Mouse (Mus musculus) midbrain, embryonic 13.5 days (tissue): ENCODE data around the gene Prmt2. TPM values are rescaled to one million over a fixed set of nuclear protein-coding genes. Genes with fewer than 3 reads are reported as not detected.

ENCODE experiments used
- ATAC-seq: fragments of 200-750 bp; cut with Nextera tagmentation; 2 replicates; pipeline ENCODE4 v1.8.0; 2017; ENCODE audit warnings: mild to moderate bottlenecking, moderate TSS enrichment, moderate library complexity
- H3K27ac ChIP-seq: fragments of 300-500 bp; sonication (generic); 2 replicates; pipeline ENCODE4 v1.5.1; 2015; ENCODE audit warnings: inconsistent platforms, mild to moderate bottlenecking, moderate library complexity
- H3K27me3 ChIP-seq: fragments of 300-500 bp; sonication (generic); 2 replicates; pipeline ENCODE4 v1.6.1; 2015; ENCODE audit warnings: mild to moderate bottlenecking, inconsistent platforms
- H3K36me3 ChIP-seq: fragments of 300-500 bp; sonication (generic); 2 replicates; pipeline ENCODE4 v1.6.1; 2015; ENCODE audit warnings: mild to moderate bottlenecking, inconsistent platforms
- H3K4me1 ChIP-seq: fragments of 300-500 bp; sonication (generic); replicated peaks from 2 replicates; pipeline ENCODE4 v1.6.1; 2015; ENCODE audit warnings: inconsistent platforms
- H3K4me2 ChIP-seq: fragments of 300-500 bp; sonication (generic); replicated peaks from 2 replicates; pipeline ENCODE4 v1.6.1; 2015; ENCODE audit warnings: moderate library complexity, mild to moderate bottlenecking, inconsistent platforms
- H3K4me3 ChIP-seq: fragments of 300-500 bp; sonication (generic); replicated peaks from 2 replicates; pipeline ENCODE4 v1.5.1; 2015; ENCODE audit warnings: mild to moderate bottlenecking, inconsistent platforms
- H3K9ac ChIP-seq: fragments of 300-500 bp; sonication (generic); replicated peaks from 2 replicates; pipeline ENCODE4 v1.6.1; 2015; ENCODE audit warnings: mild to moderate bottlenecking, inconsistent platforms
- H3K9me3 ChIP-seq: fragments of 300-500 bp; sonication (generic); 2 replicates; pipeline ENCODE4 v1.6.1; 2016; ENCODE audit warnings: mild to moderate bottlenecking, inconsistent platforms
- whole genome bisulfite sequencing: fragments of 180-500 bp; shearing (Covaris S2); methylation state at CpG from one replicate; pipeline ENCODE4 v1.1.7; 2015; 5-methylcytosine and 5-hydroxymethylcytosine counted together
- polyA plus RNA-seq: library from polyadenylated mRNA; unstranded; fragments of >200 nt; fragmentation: Nextera tagmentation; extraction: Ambion mirVana; gene quantifications from 2 replicates; pipeline ENCODE4 v1.2.1, GENCODE M21; 2015

Gene Prmt2
- polyA plus RNA-seq, 1 experiment from 2014 or later = 270 TPM

DNA sequence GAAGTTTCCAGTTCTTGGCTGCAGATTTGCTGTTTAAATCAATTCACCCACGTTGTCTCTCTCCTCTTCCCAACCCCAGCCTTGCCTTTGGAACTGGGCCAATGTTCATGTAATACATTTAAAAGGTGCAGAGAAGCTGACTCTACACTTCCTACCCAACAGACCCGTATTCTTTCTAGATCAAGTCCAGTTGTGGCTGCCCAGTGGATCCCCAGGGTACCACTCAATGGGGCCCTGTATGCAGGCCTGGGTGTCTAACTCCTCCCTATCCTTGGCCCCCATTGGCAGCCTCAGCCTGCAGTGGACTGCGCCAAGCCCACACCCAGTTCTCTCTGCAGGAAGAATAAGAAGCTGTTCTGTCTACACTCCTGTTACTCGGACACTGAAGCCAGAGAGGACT is 15.9 kb upstream of the Prmt2 start, which contains the start of gene S100b:
Gene S100b, plus strand, starts transcription at position 318 of the 400 bp plus-strand sequence.
- Histone ChIP-seq H3K4me1 (no peaks in the 10 kb centered on the region), H3K4me2 (no peak within 1 kb of the TSS), H3K27me3 (no peaks in the 10 kb centered on the region), H3K9ac (no peak within 1 kb of the TSS), H3K9me3 (no peaks in the 10 kb centered on the region), H3K36me3 (no peaks in the 10 kb centered on the region), H3K4me3 (no peak within 1 kb of the TSS), H3K27ac (no peak within 1 kb of the TSS)
- WGBS = 70% methylated on average over 4 of the region's 4 CpGs
- 0 out of 2 replicates have a peak, but pooled peaks have one; percentile 27 for ATAC-seq

DNA sequence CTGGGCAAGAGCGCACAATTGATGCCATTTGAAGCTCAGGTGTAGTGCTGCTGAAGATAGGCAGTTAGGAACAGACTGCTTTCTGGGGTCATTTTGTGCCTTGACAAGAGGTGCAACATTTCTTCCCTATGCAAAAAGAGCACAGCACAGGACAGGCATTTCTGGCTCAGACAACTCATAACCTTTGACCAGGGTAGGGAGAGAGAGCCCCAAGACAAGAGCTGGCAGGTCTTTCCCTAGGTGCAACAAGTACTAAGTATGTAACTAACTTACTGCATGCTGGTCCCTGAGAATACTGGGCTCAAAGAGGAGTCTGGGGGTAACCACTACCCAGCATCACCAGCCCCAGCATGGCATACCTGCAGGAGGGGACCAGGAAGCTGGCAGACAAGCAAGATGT is 15.4 kb upstream of the Prmt2 start:
- H3K4me1 ChIP-seq = 0 out of 2 replicates have a peak, but pooled peaks cover 2% of the 10 kb centered on the region
- H3K27me3 ChIP-seq = no peaks in the 10 kb centered on the region
- H3K36me3 ChIP-seq = no peaks in the 10 kb centered on the region
- WGBS = 100% methylated on average over 1 of the region's 1 CpGs
- H3K4me2 ChIP-seq = no peak overlapping the region
- no peak overlapping the region for H3K4me3 ChIP-seq
- no peak overlapping the region for H3K27ac ChIP-seq
- H3K9me3 ChIP-seq = no peaks in the 10 kb centered on the region
- H3K9ac ChIP-seq = no peak overlapping the region
- no peak for ATAC-seq

- Histone ChIP-seq H3K9me3 (no peaks in the 10 kb centered on the region), H3K27me3 (no peaks in the 10 kb centered on the region), H3K4me2 (no peak overlapping the region), H3K4me3 (no peak overlapping the region), H3K36me3 (no peaks in the 10 kb centered on the region), H3K4me1 (0 out of 2 replicates have a peak, but pooled peaks cover 2% of the 10 kb centered on the region), H3K9ac (no peak overlapping the region), H3K27ac (no peak overlapping the region)
- ATAC-seq = no peak
- WGBS = 71% methylated on average over 7 of the region's 7 CpGs
These were observed 13.2 kb upstream of the Prmt2 start for GRCm38 (mm10) chr10:76250870-76251269.

GRCm38 (mm10) chr10:76248647-76248968 is 10.9 kb upstream of the Prmt2 start:
- Histone ChIP-seq H3K4me3 (no peak overlapping the region), H3K4me2 (no peak overlapping the region), H3K27ac (no peak overlapping the region), H3K27me3 (no peaks in the 10 kb centered on the region), H3K9me3 (no peaks in the 10 kb centered on the region), H3K4me1 (0 out of 2 replicates have a peak, but pooled peaks cover 2% of the 10 kb centered on the region), H3K36me3 (no peaks in the 10 kb centered on the region), H3K9ac (no peak overlapping the region)
- no peak for ATAC-seq
- WGBS = 64% methylated on average over 5 of the region's 5 CpGs

- Histone ChIP-seq H3K9me3 (no peaks in the 10 kb centered on the region), H3K27ac (no peak overlapping the region), H3K27me3 (no peaks in the 10 kb centered on the region), H3K36me3 (no peaks in the 10 kb centered on the region), H3K4me3 (no peak overlapping the region), H3K4me1 (0 out of 2 replicates have a peak, but pooled peaks cover 2% of the 10 kb centered on the region), H3K4me2 (no peak overlapping the region), H3K9ac (no peak overlapping the region)
- no peak for ATAC-seq
- WGBS = 35% methylated on average over 21 of the region's 21 CpGs
These were observed 10.4 kb upstream of the Prmt2 start for GRCm38 (mm10) chr10:76247960-76248646.

GRCm38 (mm10) chr10:76246601-76247000 is 8.9 kb upstream of the Prmt2 start:
- 59% methylated on average over 4 of the region's 4 CpGs for WGBS
- Histone ChIP-seq H3K9me3 (no peaks in the 10 kb centered on the region), H3K27ac (no peak overlapping the region)

GRCm38 (mm10) chr10:76245106-76245505 is 7.4 kb upstream of the Prmt2 start:
- H3K27ac ChIP-seq = no peak overlapping the region

More at GRCm38 (mm10) chr10:76246601-76247000, 8.9 kb upstream of the Prmt2 start:
- no peak overlapping the region for H3K4me2 ChIP-seq
- no peak overlapping the region for H3K9ac ChIP-seq
- ATAC-seq = no peak
- no peak overlapping the region for H3K4me3 ChIP-seq
- H3K27me3 ChIP-seq = no peaks in the 10 kb centered on the region
- 0 out of 2 replicates have a peak, but pooled peaks cover 2% of the 10 kb centered on the region for H3K4me1 ChIP-seq
- H3K36me3 ChIP-seq = no peaks in the 10 kb centered on the region

GRCm38 (mm10) chr10:76239401-76239800 is 1.7 kb upstream of the Prmt2 start:
- H3K4me3 ChIP-seq = no peak overlapping the region
- H3K4me2 ChIP-seq = no peak overlapping the region
- WGBS = 78% methylated on average over 4 of the region's 4 CpGs
- no peak overlapping the region for H3K9ac ChIP-seq
- H3K4me1 ChIP-seq = peaks cover 24% of the 10 kb centered on the region
- H3K9me3 ChIP-seq = no peaks in the 10 kb centered on the region
- peaks cover 5% of the 10 kb centered on the region for H3K36me3 ChIP-seq
- ATAC-seq = no peak
- H3K27ac ChIP-seq = no peak overlapping the region
- H3K27me3 ChIP-seq = no peaks in the 10 kb centered on the region

More at GRCm38 (mm10) chr10:76245106-76245505, 7.4 kb upstream of the Prmt2 start:
- WGBS = 73% methylated on average over 2 of the region's 2 CpGs
- Histone ChIP-seq H3K4me2 (no peak overlapping the region), H3K9me3 (no peaks in the 10 kb centered on the region), H3K9ac (no peak overlapping the region), H3K36me3 (no peaks in the 10 kb centered on the region), H3K27me3 (no peaks in the 10 kb centered on the region), H3K4me1 (0 out of 2 replicates have a peak, but pooled peaks cover 2% of the 10 kb centered on the region), H3K4me3 (no peak overlapping the region)
- no peak for ATAC-seq

DNA sequence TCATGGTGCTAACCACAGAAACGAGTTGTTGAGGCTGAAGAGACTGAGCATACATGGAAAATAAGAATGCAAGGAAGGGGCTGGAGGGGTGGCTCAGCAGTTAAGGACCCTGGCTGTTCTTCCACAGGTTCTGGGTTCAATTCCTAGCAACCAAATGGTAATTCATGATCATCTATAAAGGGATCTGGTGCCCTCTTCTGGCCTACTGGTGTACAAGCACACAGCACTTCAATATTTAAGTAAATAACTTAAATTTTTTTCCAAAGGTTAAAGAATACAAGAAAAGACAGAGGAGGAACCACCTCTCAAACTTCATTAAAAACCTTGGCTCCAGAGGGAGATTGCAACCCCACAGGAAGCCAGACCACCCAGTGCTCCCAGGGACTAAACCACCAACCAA is 8.0 kb downstream of the Prmt2 start:
- H3K4me2 ChIP-seq = no peak overlapping the region
- 83% methylated on average over 1 of the region's 1 CpGs for WGBS
- peaks cover 28% of the 10 kb centered on the region for H3K36me3 ChIP-seq
- peaks cover 7% of the 10 kb centered on the region; the same call in 1 of the 2 replicates for H3K4me1 ChIP-seq
- no peak overlapping the region for H3K9ac ChIP-seq
- H3K27ac ChIP-seq = no peak overlapping the region
- no peaks in the 10 kb centered on the region for H3K9me3 ChIP-seq
- H3K4me3 ChIP-seq = no peak overlapping the region
- no peak for ATAC-seq
- no peaks in the 10 kb centered on the region for H3K27me3 ChIP-seq

DNA sequence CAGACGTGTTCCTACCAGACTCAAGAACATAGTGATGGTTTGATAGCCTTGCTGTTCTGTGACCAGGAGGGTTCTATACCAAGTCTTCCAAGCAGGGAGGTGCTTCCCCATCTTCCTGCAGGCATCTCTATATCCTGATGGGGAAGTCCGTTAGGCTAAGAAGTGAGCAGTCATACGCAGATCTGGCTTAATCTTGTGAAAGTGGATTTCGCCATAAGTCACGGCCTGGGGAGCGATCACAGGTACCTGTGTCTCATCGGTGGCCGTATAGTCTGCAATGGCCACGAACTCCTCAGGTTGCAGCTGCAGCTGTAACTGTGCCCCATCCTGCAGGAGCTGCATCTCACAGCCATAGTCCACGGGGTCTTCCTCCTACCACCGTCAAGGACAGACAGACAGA is 11.7 kb downstream of the Prmt2 start:
- Histone ChIP-seq H3K4me3 (no peak overlapping the region), H3K36me3 (peaks cover 64% of the 10 kb centered on the region), H3K9me3 (no peaks in the 10 kb centered on the region), H3K4me1 (no peaks in the 10 kb centered on the region), H3K9ac (no peak overlapping the region), H3K27ac (no peak overlapping the region), H3K27me3 (no peaks in the 10 kb centered on the region), H3K4me2 (no peak overlapping the region)
- WGBS = 92% methylated on average over 11 of the region's 11 CpGs
- ATAC-seq = no peak

DNA sequence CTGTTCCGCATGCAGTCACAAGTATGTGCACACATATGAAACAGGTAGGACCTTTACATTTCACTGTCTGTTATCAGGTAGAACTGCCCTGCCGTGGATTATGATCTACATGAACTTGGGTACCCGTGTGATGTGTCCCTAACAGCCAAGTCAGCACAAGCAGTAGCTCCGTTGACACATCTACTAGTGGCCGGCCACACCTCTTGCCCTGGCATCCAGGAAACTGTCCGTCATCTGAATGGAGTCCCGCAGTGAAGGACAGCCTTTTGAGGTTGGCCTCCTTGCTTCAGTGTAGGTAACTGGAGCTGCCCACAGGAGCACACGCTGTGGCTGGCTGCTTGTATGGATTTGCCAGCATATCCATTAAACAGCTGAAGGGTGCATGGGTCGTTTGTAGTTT is 19.4 kb downstream of the Prmt2 start:
- no peak for ATAC-seq
- no peak overlapping the region for H3K9ac ChIP-seq
- no peak overlapping the region for H3K4me3 ChIP-seq
- H3K4me1 ChIP-seq = no peaks in the 10 kb centered on the region
- WGBS = 89% methylated on average over 9 of the region's 9 CpGs
- peaks cover 99% of the 10 kb centered on the region for H3K36me3 ChIP-seq
- H3K27ac ChIP-seq = no peak overlapping the region
- peaks cover 15% of the 10 kb centered on the region for H3K9me3 ChIP-seq
- H3K27me3 ChIP-seq = no peaks in the 10 kb centered on the region
- no peak overlapping the region for H3K4me2 ChIP-seq

- no peak for ATAC-seq
- H3K9ac ChIP-seq = no peak overlapping the region
- H3K36me3 ChIP-seq = peaks cover 99% of the 10 kb centered on the region
- H3K27ac ChIP-seq = no peak overlapping the region
- no peak overlapping the region for H3K4me2 ChIP-seq
- peaks cover 15% of the 10 kb centered on the region for H3K9me3 ChIP-seq
- H3K4me1 ChIP-seq = no peaks in the 10 kb centered on the region
- H3K4me3 ChIP-seq = no peak overlapping the region
- WGBS = 97% methylated on average over 17 of the region's 17 CpGs
- H3K27me3 ChIP-seq = no peaks in the 10 kb centered on the region
These were observed 20.6 kb downstream of the Prmt2 start for GRCm38 (mm10) chr10:76217056-76217455.

DNA sequence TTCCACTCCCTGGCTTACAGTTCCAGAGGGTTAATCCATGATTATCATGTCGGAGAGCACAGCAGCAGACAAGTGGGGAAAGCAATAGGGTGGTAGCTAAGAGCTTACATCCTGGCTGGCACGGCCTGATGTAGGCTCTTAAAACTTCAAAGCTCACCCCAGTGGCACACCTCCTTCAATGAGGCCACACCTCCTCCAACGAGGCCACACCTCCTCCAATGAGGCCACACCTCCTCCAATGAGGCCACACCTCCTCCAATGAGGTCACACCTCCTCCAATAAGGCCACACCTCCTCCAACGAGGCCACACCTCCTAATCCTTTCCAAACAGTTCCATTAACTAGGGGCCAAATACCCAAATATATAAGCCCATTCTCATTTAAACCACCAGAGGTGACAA is 23.5 kb downstream of the Prmt2 start:
- H3K9ac ChIP-seq = no peak overlapping the region
- peaks cover 96% of the 10 kb centered on the region for H3K36me3 ChIP-seq
- H3K4me2 ChIP-seq = no peak overlapping the region
- no peak for ATAC-seq
- no peak overlapping the region for H3K4me3 ChIP-seq
- H3K27ac ChIP-seq = no peak overlapping the region
- 94% methylated on average over 4 of the region's 4 CpGs for WGBS
- H3K4me1 ChIP-seq = no peaks in the 10 kb centered on the region
- no peaks in the 10 kb centered on the region for H3K27me3 ChIP-seq
- H3K9me3 ChIP-seq = peaks cover 15% of the 10 kb centered on the region
